Mouse (Mus musculus): ENCODE data around the gene Ncapd2.

Gene Ncapd2

DNA sequence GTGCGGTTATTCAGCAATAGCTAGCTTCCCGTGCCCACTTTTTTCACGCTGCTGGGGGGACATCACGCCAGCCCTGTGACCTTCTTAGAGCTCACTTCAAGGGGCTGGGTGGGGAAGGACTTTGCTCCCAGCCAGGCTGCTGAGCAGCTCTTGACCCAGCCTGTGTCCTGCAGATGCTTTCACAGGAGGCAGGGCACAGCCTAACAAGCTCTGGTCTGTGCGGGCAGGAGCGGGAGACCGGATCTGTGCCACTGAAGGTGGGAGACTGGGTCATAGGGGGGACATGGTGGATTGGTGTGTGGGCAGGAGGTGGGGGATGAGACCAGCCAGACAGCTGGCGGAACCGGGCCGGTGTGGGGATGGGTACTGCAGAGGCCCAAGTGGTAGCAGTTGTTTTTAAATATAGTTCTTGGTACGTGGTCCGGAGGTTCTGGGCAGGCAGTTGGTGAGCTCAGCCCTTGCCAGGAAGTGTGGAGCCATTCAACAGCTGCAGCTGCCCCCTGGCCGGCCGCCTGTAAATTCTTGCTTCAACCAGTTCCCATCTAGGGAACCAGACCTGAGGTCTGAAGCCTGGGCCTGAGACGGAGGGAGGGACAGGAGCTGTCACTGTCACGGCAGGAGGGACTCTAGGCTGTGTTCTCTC is 42.5 kb downstream of the Ncapd2 start:
- ChIA-PET POLR2A (interaction anchor here (0.5 to 5.8 kb wide), 50 partner anchors 7 to 437 kb away, joined by 3 to 257 read pairs (median 4); partner anchors contain the start of genes Mrpl51 (in 3 of the 4), Ncapd2 (in 3 of the 4), Gapdh (in 2 of the 4) and Cdca3 (in 1 of the 4)), CTCF (interaction anchor here in 2 of 4 experiments (0.8 to 1.8 kb wide), 9 partner anchors 12 to 454 kb away, joined by 3 to 12 read pairs (median 4); no protein-coding TSS in a partner anchor)

GRCm38 (mm10) chr6:125148251-125148925 is 43.1 kb downstream of the Ncapd2 start:
- ChIA-PET CTCF (interaction anchor here in 2 of 4 experiments (0.8 to 1.8 kb wide), 8 partner anchors 11 to 453 kb away, joined by 3 to 12 read pairs (median 4); no protein-coding TSS in a partner anchor), POLR2A (interaction anchor here (0.6 to 5.8 kb wide), 33 partner anchors 11 to 436 kb away, joined by 3 to 257 read pairs (median 8); partner anchors contain the start of genes Mrpl51 (in 3 of the 4), Ncapd2 (in 3 of the 4), Gapdh (in 2 of the 4) and Cdca3 (in 1 of the 4))

GRCm38 (mm10) chr6:125147329-125147728 is 44.2 kb downstream of the Ncapd2 start:
- ChIA-PET CTCF (interaction anchor here in 2 of 4 experiments (0.6 to 0.8 kb wide), 4 partner anchors 10 to 49 kb away, joined by 3 to 6 read pairs (median 3); partner anchors contain the start of genes Mrpl51 (in 1 of the 2) and Ncapd2 (in 1 of the 2)), POLR2A (interaction anchor here (0.6 to 5.8 kb wide), 15 partner anchors 9 to 297 kb away, joined by 3 to 257 read pairs (median 13); partner anchors contain the start of genes Gapdh (in 2 of the 4), Mrpl51 (in 1 of the 4) and Ncapd2 (in 1 of the 4))

GRCm38 (mm10) chr6:125146797-125147196 is 44.7 kb downstream of the Ncapd2 start:
- ChIA-PET POLR2A (interaction anchor here (1.0 to 5.8 kb wide), 13 partner anchors 10 to 53 kb away, joined by 3 to 257 read pairs (median 4); partner anchors contain the start of gene Gapdh (in 2 of the 4)), CTCF (interaction anchor here in 2 of 4 experiments (0.6 to 1.0 kb wide), 4 partner anchors 9 to 112 kb away, joined by 3 read pairs; partner anchors contain the start of genes Mrpl51 (in 1 of the 2) and Ncapd2 (in 1 of the 2))

GRCm38 (mm10) chr6:125146148-125146547 is 45.4 kb downstream of the Ncapd2 start:
- POLR2A ChIA-PET, result interaction anchor here (0.5 to 5.8 kb wide), 25 partner anchors 9 to 405 kb away, joined by 3 to 257 read pairs (median 4); partner anchors contain the start of genes Gapdh (in 3 of the 4), Grcc10 (in 1 of the 4), Mrpl51 (in 1 of the 4) and Ncapd2 (in 1 of the 4)

GRCm38 (mm10) chr6:125145479-125145951 is 46.0 kb downstream of the Ncapd2 start:
- ChIA-PET POLR2A (interaction anchor here (0.5 to 5.8 kb wide), 27 partner anchors 8 to 404 kb away, joined by 3 to 257 read pairs (median 4); partner anchors contain the start of genes Gapdh (in 3 of the 4), Mrpl51 (in 2 of the 4), Ncapd2 (in 2 of the 4) and Grcc10 (in 1 of the 4)), CTCF (interaction anchor here (0.6 to 1.0 kb wide), 4 partner anchors 8 to 244 kb away, joined by 3 to 5 read pairs (median 4); no protein-coding TSS in a partner anchor)

More at GRCm38 (mm10) chr6:125146148-125146547, 45.4 kb downstream of the Ncapd2 start:
- CTCF ChIA-PET, result interaction anchor here in 3 of 4 experiments (0.7 to 1.0 kb wide), 5 partner anchors 8 to 113 kb away, joined by 3 to 4 read pairs (median 3); no protein-coding TSS in a partner anchor

GRCm38 (mm10) chr6:125145001-125145400 is 46.5 kb downstream of the Ncapd2 start, which contains the start of gene Iffo1:
TSS of gene Iffo1 (plus strand) at chr6:125145241.
- ChIA-PET POLR2A (interaction anchor here in 3 of 4 experiments (0.9 to 16.8 kb wide), 19 partner anchors 8 to 404 kb away, joined by 3 to 499 read pairs (median 4); partner anchors contain the start of genes Gapdh (in 3 of the 3), Mrpl51 (in 2 of the 3), Ncapd2 (in 2 of the 3) and Grcc10 (in 1 of the 3)), CTCF (interaction anchor here in 3 of 4 experiments (0.6 to 1.0 kb wide), 3 partner anchors 8 to 243 kb away, joined by 3 to 5 read pairs (median 4); no protein-coding TSS in a partner anchor)

DNA sequence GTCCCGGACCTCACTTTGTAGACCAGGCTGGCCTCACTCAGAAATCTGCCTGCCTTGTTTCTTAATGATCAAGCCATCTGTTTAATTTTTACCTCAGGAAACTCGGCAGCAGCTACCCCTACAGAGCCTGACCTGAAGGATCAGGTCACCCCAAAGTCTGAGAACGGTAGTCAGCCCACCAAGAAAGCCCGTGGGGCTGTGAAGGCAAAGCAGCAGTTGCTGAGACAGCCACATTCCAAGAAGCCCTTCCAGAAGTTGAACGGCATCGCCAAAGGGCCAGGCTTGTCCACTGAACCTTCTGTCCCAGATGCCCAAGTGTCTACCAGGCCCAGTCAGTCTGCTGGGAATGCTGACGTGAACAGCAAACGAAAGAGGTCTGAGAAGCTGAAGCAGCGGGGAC is 47.6 kb downstream of the Ncapd2 start:
- POLR2A ChIA-PET, result interaction anchor here in 3 of 4 experiments (0.6 to 16.8 kb wide), 7 partner anchors 10 to 313 kb away, joined by 3 to 499 read pairs (median 5); partner anchors contain the start of genes Gapdh (in 2 of the 3), Mrpl51 (in 2 of the 3) and Ncapd2 (in 2 of the 3)
- CTCF ChIA-PET, result no interaction called here

- CTCF ChIA-PET, result interaction anchor here in 2 of 4 experiments (0.7 to 1.1 kb wide), 2 partner anchors 85 to 296 kb away, joined by 3 read pairs; no protein-coding TSS in a partner anchor
- POLR2A ChIA-PET, result interaction anchor here (0.6 to 16.8 kb wide), 21 partner anchors 10 to 332 kb away, joined by 3 to 499 read pairs (median 5); partner anchors contain the start of genes Gapdh (in 2 of the 4), Mrpl51 (in 2 of the 4) and Ncapd2 (in 2 of the 4)
Observed at GRCm38 (mm10) chr6:125143128-125143527, 48.4 kb downstream of the Ncapd2 start.

DNA sequence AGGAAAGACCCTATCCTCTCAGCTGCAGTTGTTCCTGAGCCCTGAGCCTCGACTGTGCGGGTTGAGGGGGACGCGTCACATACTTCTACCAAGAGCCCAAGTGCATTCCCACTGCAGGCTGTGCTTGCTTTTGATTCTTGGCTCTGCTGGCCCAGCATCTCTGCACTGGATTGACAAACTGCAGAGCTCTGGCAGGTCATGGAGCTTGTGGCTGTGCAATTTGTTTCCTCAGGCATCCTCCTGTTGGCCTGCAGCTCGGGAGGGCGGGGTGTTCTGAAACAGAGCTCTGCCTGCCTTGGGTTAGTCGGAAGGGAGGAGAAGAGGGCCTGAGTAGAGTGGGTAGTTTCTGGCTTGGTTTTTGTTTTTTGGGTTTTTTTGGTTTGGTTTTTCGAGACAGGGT is 49.1 kb downstream of the Ncapd2 start:
- POLR2A ChIA-PET, result interaction anchor here (0.6 to 16.8 kb wide), 25 partner anchors 9 to 331 kb away, joined by 3 to 499 read pairs (median 5); partner anchors contain the start of genes Gapdh (in 3 of the 4), Mrpl51 (in 2 of the 4) and Ncapd2 (in 2 of the 4)
- CTCF ChIA-PET, result interaction anchor here in 1 of 4 experiments (0.9 to 1.1 kb wide), 3 partner anchors 49 to 295 kb away, joined by 3 read pairs; partner anchors contain the start of genes Mrpl51 and Ncapd2

- POLR2A ChIA-PET, result interaction anchor here in 3 of 4 experiments (0.7 to 16.8 kb wide), 22 partner anchors 8 to 334 kb away, joined by 3 to 499 read pairs (median 4); partner anchors contain the start of genes Gapdh (in 3 of the 3), Mrpl51 (in 1 of the 3) and Ncapd2 (in 1 of the 3)
- CTCF ChIA-PET, result interaction anchor here in 2 of 4 experiments (0.5 to 1.0 kb wide), 4 partner anchors 21 to 41 kb away, joined by 3 to 10 read pairs (median 5); no protein-coding TSS in a partner anchor
Observed at GRCm38 (mm10) chr6:125139747-125140146, 51.8 kb downstream of the Ncapd2 start.

- ChIA-PET POLR2A (interaction anchor here (0.6 to 16.8 kb wide), 50 partner anchors 8 to 545 kb away, joined by 3 to 499 read pairs (median 4); partner anchors contain the start of genes Mrpl51 (in 3 of the 4), Ncapd2 (in 3 of the 4), Gapdh (in 2 of the 4) and Vamp1 (in 2 of the 4)), CTCF (interaction anchor here (0.6 to 1.6 kb wide), 35 partner anchors 8 to 524 kb away, joined by 3 to 9 read pairs (median 3); partner anchors contain the start of genes Gapdh (in 2 of the 4), Cdca3 (in 1 of the 4), Iffo1 (in 1 of the 4) and Usp5 (in 1 of the 4))
Observed at GRCm38 (mm10) chr6:125137002-125137671, 54.4 kb downstream of the Ncapd2 start.

GRCm38 (mm10) chr6:125132470-125132869 is 59.0 kb downstream of the Ncapd2 start:
- POLR2A ChIA-PET, result interaction anchor here (0.6 to 16.8 kb wide), 20 partner anchors 10 to 304 kb away, joined by 3 to 499 read pairs (median 4); partner anchors contain the start of genes Gapdh (in 2 of the 4), Cops7a (in 1 of the 4), Mlf2 (in 1 of the 4) and Mrpl51 (in 1 of the 4)
- CTCF ChIA-PET, result no interaction called here

GRCm38 (mm10) chr6:125131302-125132156 is 60.0 kb downstream of the Ncapd2 start, which contains the start of gene Nop2:
TSS of gene Nop2 (plus strand) at chr6:125131909.
- ChIA-PET POLR2A (interaction anchor here (0.6 to 16.8 kb wide), 24 partner anchors 8 to 326 kb away, joined by 3 to 499 read pairs (median 5); partner anchors contain the start of genes Gapdh (in 2 of the 4), Mrpl51 (in 2 of the 4), Ncapd2 (in 2 of the 4) and Zfp384 (in 2 of the 4)), CTCF (no interaction called here)

Data from embryonic stem cell, embryonic (primary cell).